Mouse (Mus musculus) kidney, postnatal 36 days (tissue): ENCODE results near the gene Mapkapk3.

Experiments used
- DNase-seq, 2 experiments: peaks; one replicate each; pipeline ENCODE4 v3.0.0; 2021 to 2022; ENCODE audit warnings: mixed read lengths in 2 of 2

Gene Mapkapk3

GRCm38 (mm10) chr9:107288711-107289110 lies 966 bp downstream of the Mapkapk3 start:
- DNase-seq = peak; percentile 57 to 63

GRCm38 (mm10) chr9:107288105-107288650 lies 1.5 kb downstream of the Mapkapk3 start:
- DNase-seq = peak in 1 of 2 experiments; percentile 23

- DNase-seq = no peak
Measured at GRCm38 (mm10) chr9:107287294-107287693, 2.4 kb downstream of the Mapkapk3 start.

GRCm38 (mm10) chr9:107285009-107285408 lies 4.7 kb downstream of the Mapkapk3 start:
- peak; percentile 57 to 73 for DNase-seq

GRCm38 (mm10) chr9:107282951-107283350 lies 6.7 kb downstream of the Mapkapk3 start:
- DNase-seq = no peak

- DNase-seq = no peak
Measured at GRCm38 (mm10) chr9:107281241-107281987, 8.3 kb downstream of the Mapkapk3 start.

GRCm38 (mm10) chr9:107280322-107281027 lies 9.2 kb downstream of the Mapkapk3 start:
- DNase-seq = no peak

- DNase-seq = peak; percentile 60 to 61
Measured at GRCm38 (mm10) chr9:107279378-107280321, 10.0 kb downstream of the Mapkapk3 start.

GRCm38 (mm10) chr9:107278527-107279377 lies 10.9 kb downstream of the Mapkapk3 start:
- DNase-seq = peak; percentile 47 to 54

GRCm38 (mm10) chr9:107278126-107278525 lies 11.6 kb downstream of the Mapkapk3 start:
- DNase-seq = no peak

- no peak for DNase-seq
Measured at GRCm38 (mm10) chr9:107277603-107278002, 12.1 kb downstream of the Mapkapk3 start.

- DNase-seq = no peak
Measured at GRCm38 (mm10) chr9:107275710-107276109, 14.0 kb downstream of the Mapkapk3 start.

- no peak for DNase-seq
Measured at GRCm38 (mm10) chr9:107274751-107275150, 14.9 kb downstream of the Mapkapk3 start.

- DNase-seq = no peak
Measured at GRCm38 (mm10) chr9:107273184-107273583, 16.5 kb downstream of the Mapkapk3 start.

GRCm38 (mm10) chr9:107272284-107272683 lies 17.4 kb downstream of the Mapkapk3 start:
- DNase-seq = no peak

- DNase-seq = no peak
Measured at GRCm38 (mm10) chr9:107271177-107271938, 18.3 kb downstream of the Mapkapk3 start.

- no peak for DNase-seq
Measured at GRCm38 (mm10) chr9:107269772-107270171, 19.9 kb downstream of the Mapkapk3 start.

GRCm38 (mm10) chr9:107267721-107268402 lies 21.8 kb downstream of the Mapkapk3 start:
- DNase-seq = no peak

- no peak for DNase-seq
Measured at GRCm38 (mm10) chr9:107267028-107267427, 22.6 kb downstream of the Mapkapk3 start.

GRCm38 (mm10) chr9:107264731-107265130 lies 24.9 kb downstream of the Mapkapk3 start:
- DNase-seq = no peak
